Mouse (Mus musculus) R1 (cell line): ENCODE measurements around the gene Gm17545.

Source experiments
- DNase-seq: peaks from one replicate; pipeline ENCODE4 v3.0.0-alpha.2; 2018; ENCODE audit warnings: low read depth, low spot score

The Gm17545 gene

GRCm38 (mm10) chr9:22488963-22489362, 34.9 kb downstream of the Gm17545 start:
- DNase-seq, result no peak

GRCm38 (mm10) chr9:22494203-22494807, 40.2 kb downstream of the Gm17545 start:
- DNase-seq, result peak; percentile 68

GRCm38 (mm10) chr9:22495133-22495532, 41.0 kb downstream of the Gm17545 start:
- peak; percentile 55 for DNase-seq

- no peak for DNase-seq
Observed at GRCm38 (mm10) chr9:22497021-22497767, 43.1 kb downstream of the Gm17545 start.

- DNase-seq, result no peak
Observed at GRCm38 (mm10) chr9:22502972-22503371, 48.9 kb downstream of the Gm17545 start.

GRCm38 (mm10) chr9:22503581-22503980, 49.5 kb downstream of the Gm17545 start:
- no peak for DNase-seq

GRCm38 (mm10) chr9:22505574-22505973, 51.5 kb downstream of the Gm17545 start:
- no peak for DNase-seq
